Mouse (Mus musculus): ENCODE results near the gene Mpig6b. TPM values are rescaled to one million over a fixed set of nuclear protein-coding genes. Genes with fewer than 3 reads are reported as not detected.

The Mpig6b gene
- polyA plus RNA-seq, 1 experiment: 3.7 TPM

- TF ChIP-seq CTCF (IDR thresholded peaks at IDR 0.05; ENCODE audit: control insufficient read depth, insufficient read depth, insufficient replicate concordance, low read depth, low read length): peak; percentile 48; the same call in 1 of the 2 replicates
- no peak for TF ChIP-seq POLR2A (IDR thresholded peaks at IDR 0.05; ENCODE audit: control insufficient read depth, low read depth, low read length)
- Histone ChIP-seq H3K4me3 (ENCODE audit: control insufficient read depth, low read depth, low read length) (no peak overlapping the region), H3K27ac (ENCODE audit: control insufficient read depth, insufficient read depth, low read depth, low read length) (no peak overlapping the region), H3K27me3 (ENCODE audit: control insufficient read depth, insufficient read depth, low read length) (no peaks in the 10 kb centered on the region), H3K4me1 (ENCODE audit: control insufficient read depth, insufficient read depth, low read length) (peaks cover 2% of the 10 kb centered on the region; the same call in 1 of the 2 replicates), H3K36me3 (ENCODE audit: control insufficient read depth, insufficient read depth, low read length) (no peaks in the 10 kb centered on the region)
These were observed 36.1 kb downstream of the Mpig6b start for GRCm38 (mm10) chr17:35029691-35030532.

DNA sequence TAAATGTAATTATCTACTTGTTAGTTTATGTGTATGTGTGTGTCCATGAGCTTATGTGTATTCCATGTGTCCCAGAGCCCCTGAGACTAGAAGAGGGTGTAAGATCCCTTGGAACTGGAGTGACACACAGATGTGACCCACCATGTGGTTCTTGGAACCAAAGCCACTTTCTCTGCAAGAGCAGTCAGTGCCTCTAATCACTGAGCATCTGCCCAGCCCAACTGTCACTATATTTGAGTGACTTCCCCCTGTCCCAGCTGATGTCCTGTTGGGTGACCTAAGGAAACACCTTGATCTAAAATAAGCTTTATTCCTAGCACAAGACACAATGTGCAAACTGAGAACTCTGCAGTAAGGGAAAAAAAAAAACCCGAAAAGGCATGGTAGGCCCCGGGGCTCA is 37.7 kb downstream of the Mpig6b start:
- peaks cover 2% of the 10 kb centered on the region; the same call in 1 of the 2 replicates for H3K4me1 ChIP-seq (ENCODE audit: control insufficient read depth, insufficient read depth, low read length)
- no peaks in the 10 kb centered on the region for H3K27me3 ChIP-seq (ENCODE audit: control insufficient read depth, insufficient read depth, low read length)
- no peak overlapping the region for H3K27ac ChIP-seq (ENCODE audit: control insufficient read depth, insufficient read depth, low read depth, low read length)
- no peak overlapping the region for H3K4me3 ChIP-seq (ENCODE audit: control insufficient read depth, low read depth, low read length)
- TF ChIP-seq CTCF (IDR thresholded peaks at IDR 0.05; ENCODE audit: control insufficient read depth, insufficient read depth, insufficient replicate concordance, low read depth, low read length) (no peak), POLR2A (IDR thresholded peaks at IDR 0.05; ENCODE audit: control insufficient read depth, low read depth, low read length) (no peak)
- no peaks in the 10 kb centered on the region for H3K36me3 ChIP-seq (ENCODE audit: control insufficient read depth, insufficient read depth, low read length)

DNA sequence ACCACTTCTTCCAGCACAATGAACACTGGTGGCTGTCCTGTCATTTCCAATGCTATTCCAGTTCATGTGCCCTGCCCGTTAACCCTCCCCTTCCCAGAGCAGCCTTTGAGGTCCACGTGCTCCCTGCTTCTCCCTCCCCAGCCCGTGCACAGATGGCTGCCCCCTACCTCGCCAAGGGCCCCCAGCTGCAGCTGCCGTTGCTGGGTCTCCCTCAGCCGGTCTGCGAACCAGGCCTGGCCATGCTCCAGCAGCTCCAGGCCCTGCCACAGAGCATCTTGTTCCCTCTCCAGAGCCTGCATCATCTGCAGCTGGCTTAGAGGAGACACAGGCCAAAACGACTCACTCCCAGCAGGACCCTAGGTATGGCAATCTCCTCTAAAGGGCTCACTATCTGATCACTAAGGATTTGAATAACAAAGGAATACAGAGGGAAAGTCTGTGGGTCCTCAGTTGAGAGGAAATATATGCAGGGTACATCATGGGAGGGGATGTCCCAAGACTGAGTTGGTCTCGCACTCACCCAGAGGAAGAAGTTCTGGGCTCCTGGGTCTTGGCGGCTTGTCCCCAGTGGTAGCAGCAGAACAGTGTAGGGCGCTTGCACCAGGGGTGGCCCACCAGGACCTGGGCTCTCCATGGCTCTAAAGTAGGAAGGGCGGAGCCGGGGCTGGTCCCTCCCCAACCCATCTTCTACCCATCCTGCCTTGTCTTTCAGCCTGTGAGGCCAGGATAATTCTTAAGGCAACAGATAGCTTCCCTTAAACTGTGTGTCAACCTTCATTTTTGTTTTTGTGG is 38.5 kb downstream of the Mpig6b start, which contains the start of gene Sapcd1:
Gene Sapcd1, minus strand, starts transcription at position 740 of the 792 bp plus-strand sequence.
- Histone ChIP-seq H3K4me3 (ENCODE audit: control insufficient read depth, low read depth, low read length) (no peak within 1 kb of the TSS), H3K27me3 (ENCODE audit: control insufficient read depth, insufficient read depth, low read length) (no peaks in the 10 kb centered on the region), H3K4me1 (ENCODE audit: control insufficient read depth, insufficient read depth, low read length) (peaks cover 2% of the 10 kb centered on the region; the same call in 1 of the 2 replicates), H3K36me3 (ENCODE audit: control insufficient read depth, insufficient read depth, low read length) (no peaks in the 10 kb centered on the region), H3K27ac (ENCODE audit: control insufficient read depth, insufficient read depth, low read depth, low read length) (no peak within 1 kb of the TSS)
- TF ChIP-seq CTCF (IDR thresholded peaks at IDR 0.05; ENCODE audit: control insufficient read depth, insufficient read depth, insufficient replicate concordance, low read depth, low read length): no peak
- no peak for TF ChIP-seq POLR2A (IDR thresholded peaks at IDR 0.05; ENCODE audit: control insufficient read depth, low read depth, low read length)

DNA sequence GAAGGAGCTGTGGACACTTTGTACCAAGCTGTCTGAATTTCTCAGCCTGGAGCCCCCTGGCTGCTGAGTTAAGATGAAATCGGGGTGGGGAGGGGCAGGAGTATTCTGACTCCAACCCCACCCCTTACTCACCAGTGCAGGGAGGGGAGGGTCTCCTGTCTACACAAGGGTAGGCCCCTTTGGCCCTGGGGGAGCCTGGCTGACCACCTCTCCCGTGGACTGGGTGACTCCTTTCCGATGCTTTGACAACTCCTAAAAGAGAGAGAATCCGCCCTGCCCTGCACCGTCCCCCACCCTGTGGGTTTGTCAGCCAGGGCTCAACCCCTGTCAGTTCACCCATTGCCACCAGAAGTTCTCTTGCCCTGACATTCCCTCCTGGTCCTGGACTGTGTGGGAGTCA is 39.8 kb downstream of the Mpig6b start:
- no peaks in the 10 kb centered on the region for H3K36me3 ChIP-seq (ENCODE audit: control insufficient read depth, insufficient read depth, low read length)
- H3K4me1 ChIP-seq (ENCODE audit: control insufficient read depth, insufficient read depth, low read length): peaks cover 3% of the 10 kb centered on the region
- H3K4me3 ChIP-seq (ENCODE audit: control insufficient read depth, low read depth, low read length): no peak overlapping the region
- H3K27ac ChIP-seq (ENCODE audit: control insufficient read depth, insufficient read depth, low read depth, low read length): no peak overlapping the region
- TF ChIP-seq CTCF (IDR thresholded peaks at IDR 0.05; ENCODE audit: control insufficient read depth, insufficient read depth, insufficient replicate concordance, low read depth, low read length) (no peak), POLR2A (IDR thresholded peaks at IDR 0.05; ENCODE audit: control insufficient read depth, low read depth, low read length) (no peak)
- no peaks in the 10 kb centered on the region for H3K27me3 ChIP-seq (ENCODE audit: control insufficient read depth, insufficient read depth, low read length)

GRCm38 (mm10) chr17:35024691-35025488 is 41.1 kb downstream of the Mpig6b start:
- no peaks in the 10 kb centered on the region for H3K27me3 ChIP-seq (ENCODE audit: control insufficient read depth, insufficient read depth, low read length)
- H3K36me3 ChIP-seq (ENCODE audit: control insufficient read depth, insufficient read depth, low read length): no peaks in the 10 kb centered on the region
- TF ChIP-seq POLR2A (IDR thresholded peaks at IDR 0.05; ENCODE audit: control insufficient read depth, low read depth, low read length) (no peak), CTCF (IDR thresholded peaks at IDR 0.05; ENCODE audit: control insufficient read depth, insufficient read depth, insufficient replicate concordance, low read depth, low read length) (no peak)
- peaks cover 5% of the 10 kb centered on the region for H3K4me1 ChIP-seq (ENCODE audit: control insufficient read depth, insufficient read depth, low read length)
- H3K4me3 ChIP-seq (ENCODE audit: control insufficient read depth, low read depth, low read length): no peak overlapping the region
- no peak overlapping the region for H3K27ac ChIP-seq (ENCODE audit: control insufficient read depth, insufficient read depth, low read depth, low read length)

- Histone ChIP-seq H3K4me3 (ENCODE audit: control insufficient read depth, low read depth, low read length) (no peak overlapping the region), H3K4me1 (ENCODE audit: control insufficient read depth, insufficient read depth, low read length) (peaks cover 5% of the 10 kb centered on the region)
These were observed 41.7 kb downstream of the Mpig6b start for GRCm38 (mm10) chr17:35024261-35024660.

More at GRCm38 (mm10) chr17:35024261-35024660, 41.7 kb downstream of the Mpig6b start:
- Histone ChIP-seq H3K36me3 (ENCODE audit: control insufficient read depth, insufficient read depth, low read length) (no peaks in the 10 kb centered on the region), H3K27ac (ENCODE audit: control insufficient read depth, insufficient read depth, low read depth, low read length) (no peak overlapping the region), H3K27me3 (ENCODE audit: control insufficient read depth, insufficient read depth, low read length) (no peaks in the 10 kb centered on the region)
- no peak for TF ChIP-seq CTCF (IDR thresholded peaks at IDR 0.05; ENCODE audit: control insufficient read depth, insufficient read depth, insufficient replicate concordance, low read depth, low read length)
- TF ChIP-seq POLR2A (IDR thresholded peaks at IDR 0.05; ENCODE audit: control insufficient read depth, low read depth, low read length): no peak
